Comparison of ENCODE assay signal across 16 mouse cellular contexts in genomic region chr19:16684210-16684609, GRCm38 (mm10).
"Had no signal": no experiment of that assay in that cellular context is flagged by ENCODE, and none has a peak within 500 bp of the region (broad histone marks: within the 10 kb centered on the region; RNA-seq: fewer than 3 reads in every experiment).

No protein-coding gene starts in this region.

- H3K4me3 ChIP-seq: neural tube, embryonic 13.5 days; neural tube, embryonic 15.5 days; stomach, embryonic 15.5 days had no signal

- H3K36me3 ChIP-seq: neural tube, embryonic 13.5 days; neural tube, embryonic 15.5 days; stomach, embryonic 15.5 days had no signal

- DNase-seq: retina, postnatal 1 day; right cerebral cortex, adult 18-20 months; right cerebral cortex, postnatal 14 days; right cerebral cortex, postnatal 25 days; right cerebral cortex, postnatal 4 days; spleen, adult 18-20 months; thymus, adult 18-20 months; thymus, adult 2 months; thymus, postnatal 14 days; thymus, postnatal 25 days; thymus, postnatal 36 days; thymus, postnatal 4 days had no signal

- H3K27me3 ChIP-seq: neural tube, embryonic 13.5 days; neural tube, embryonic 15.5 days; stomach, embryonic 15.5 days had no signal

- H3K4me2 ChIP-seq: neural tube, embryonic 13.5 days; neural tube, embryonic 15.5 days; stomach, embryonic 15.5 days had no signal

- H3K9me3 ChIP-seq: neural tube, embryonic 13.5 days; neural tube, embryonic 15.5 days; stomach, embryonic 15.5 days had no signal

- H3K4me1 ChIP-seq: neural tube, embryonic 13.5 days; neural tube, embryonic 15.5 days; stomach, embryonic 15.5 days had no signal

- H3K27ac ChIP-seq: neural tube, embryonic 13.5 days; neural tube, embryonic 15.5 days; stomach, embryonic 15.5 days; stomach, postnatal 0 days had no signal

- H3K9ac ChIP-seq: neural tube, embryonic 13.5 days; neural tube, embryonic 15.5 days; stomach, embryonic 15.5 days had no signal
